Mouse (Mus musculus) neural tube, embryonic 10.5 days (tissue): ENCODE data around the gene Mdga1.

Experiments used
- DNase-seq: peaks from one replicate; pipeline ENCODE4 v3.0.0-alpha.2; 2017; ENCODE audit warnings: low spot score; ENCODE audit errors: extremely low spot score

The Mdga1 gene

GRCm38 (mm10) chr17:29925608-29926606 is 44.0 kb downstream of the Mdga1 start:
- no peak for DNase-seq

GRCm38 (mm10) chr17:29920089-29920488 is 49.8 kb downstream of the Mdga1 start:
- DNase-seq, result no peak

- no peak for DNase-seq
Measured at GRCm38 (mm10) chr17:29919552-29919920, 50.4 kb downstream of the Mdga1 start.

GRCm38 (mm10) chr17:29918791-29919551 is 50.9 kb downstream of the Mdga1 start:
- DNase-seq, result no peak

GRCm38 (mm10) chr17:29916968-29917367 is 52.9 kb downstream of the Mdga1 start:
- no peak for DNase-seq

GRCm38 (mm10) chr17:29915820-29916219 is 54.1 kb downstream of the Mdga1 start:
- DNase-seq, result no peak

- DNase-seq, result no peak
Measured at GRCm38 (mm10) chr17:29913301-29913965, 56.5 kb downstream of the Mdga1 start.

- DNase-seq, result no peak
Measured at GRCm38 (mm10) chr17:29912733-29913132, 57.2 kb downstream of the Mdga1 start.

GRCm38 (mm10) chr17:29909031-29909430 is 60.9 kb downstream of the Mdga1 start:
- no peak for DNase-seq

GRCm38 (mm10) chr17:29904694-29905093 is 65.2 kb downstream of the Mdga1 start:
- DNase-seq, result no peak

- no peak for DNase-seq
Measured at GRCm38 (mm10) chr17:29902406-29903155, 67.3 kb downstream of the Mdga1 start.

GRCm38 (mm10) chr17:29900289-29900688 is 69.6 kb downstream of the Mdga1 start:
- DNase-seq, result no peak

GRCm38 (mm10) chr17:29896181-29897054 is 73.5 kb downstream of the Mdga1 start:
- peak; percentile 57 for DNase-seq

- DNase-seq, result no peak
Measured at GRCm38 (mm10) chr17:29895566-29895965, 74.3 kb downstream of the Mdga1 start.

- DNase-seq, result no peak
Measured at GRCm38 (mm10) chr17:29894965-29895364, 74.9 kb downstream of the Mdga1 start.

- no peak for DNase-seq
Measured at GRCm38 (mm10) chr17:29890451-29891110, 79.3 kb downstream of the Mdga1 start.

GRCm38 (mm10) chr17:29888981-29889980 is 80.6 kb downstream of the Mdga1 start:
- DNase-seq, result peak; percentile 71
